Mouse (Mus musculus): Measurements from ENCODE around the gene Med27. TPM values are rescaled to one million over a fixed set of nuclear protein-coding genes. Genes with fewer than 3 reads are reported as not detected.

The Med27 gene
- polyA plus RNA-seq, 1 experiment: 44.0 TPM

DNA sequence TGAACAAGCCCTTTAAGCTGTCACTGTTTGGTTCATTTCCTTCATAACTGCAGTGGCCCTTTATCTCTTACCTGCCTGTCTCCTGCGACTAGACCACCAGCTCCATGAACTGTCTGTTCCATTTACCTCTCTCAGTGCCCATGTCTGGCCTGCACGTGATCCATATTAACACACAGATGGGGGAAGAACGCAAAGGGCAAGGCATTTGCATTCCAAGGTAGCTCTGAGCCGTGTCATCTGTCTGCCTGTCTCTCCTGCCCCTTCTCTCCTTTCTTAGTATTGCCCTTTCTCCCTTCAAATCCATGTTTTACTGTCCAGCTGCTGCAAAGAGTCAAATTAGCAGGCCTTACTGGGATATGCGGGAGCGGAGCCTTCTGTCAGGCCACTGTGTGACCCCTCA, 145.0 kb downstream of the Med27 start:
- no peak overlapping the region for H3K4me3 ChIP-seq
- no peaks in the 10 kb centered on the region for H3K27me3 ChIP-seq (ENCODE audit: control insufficient read depth, insufficient read depth, insufficient read length)
- no peaks in the 10 kb centered on the region for H3K36me3 ChIP-seq (ENCODE audit: control insufficient read depth, insufficient read depth)
- TF ChIP-seq TCF3 (IDR thresholded peaks at IDR 0.05; ENCODE audit: insufficient read length, low read depth): no peak
- no peak for TF ChIP-seq SRF (IDR thresholded peaks at IDR 0.05; ENCODE audit: control insufficient read depth, insufficient read length, low read depth)
- TF ChIP-seq E2F4 (IDR thresholded peaks at IDR 0.05; ENCODE audit: insufficient read depth): no peak
- TF ChIP-seq MYOG (IDR thresholded peaks at IDR 0.05; ENCODE audit: control insufficient read depth in 1 of 3, insufficient read depth in 1 of 3, insufficient read length in 2 of 3, low read depth in 2 of 3): no peak
- no peak for TF ChIP-seq POLR2A (IDR thresholded peaks at IDR 0.05; ENCODE audit: insufficient read length, low read depth)
- no peak for TF ChIP-seq MYOD1 (IDR thresholded peaks at IDR 0.05; ENCODE audit: control insufficient read depth in 1 of 3, insufficient read length in 2 of 3, low read depth in 2 of 3)
- no peak for TF ChIP-seq USF1 (IDR thresholded peaks at IDR 0.05; ENCODE audit: low read depth)
- TF ChIP-seq CEBPB (IDR thresholded peaks at IDR 0.05; ENCODE audit: insufficient read depth, poor library complexity, severe bottlenecking): no peak
- TF ChIP-seq TCF12 (IDR thresholded peaks at IDR 0.05; ENCODE audit: insufficient read depth, poor library complexity, severe bottlenecking): no peak
- no peak for TF ChIP-seq REST (IDR thresholded peaks at IDR 0.05; ENCODE audit: insufficient read depth, insufficient read length)
- no peak for TF ChIP-seq MAX (IDR thresholded peaks at IDR 0.05; ENCODE audit: low read depth)
- TF ChIP-seq POLR2AphosphoS2 (IDR thresholded peaks at IDR 0.05; ENCODE audit: insufficient read length, low read depth): no peak
- H3K79me2 ChIP-seq (ENCODE audit: control insufficient read depth, insufficient read depth): no peaks in the 10 kb centered on the region
- H3K4me2 ChIP-seq (ENCODE audit: low read depth): no peak overlapping the region
- H3ac ChIP-seq (ENCODE audit: control insufficient read depth, insufficient read length): no peak overlapping the region

DNA sequence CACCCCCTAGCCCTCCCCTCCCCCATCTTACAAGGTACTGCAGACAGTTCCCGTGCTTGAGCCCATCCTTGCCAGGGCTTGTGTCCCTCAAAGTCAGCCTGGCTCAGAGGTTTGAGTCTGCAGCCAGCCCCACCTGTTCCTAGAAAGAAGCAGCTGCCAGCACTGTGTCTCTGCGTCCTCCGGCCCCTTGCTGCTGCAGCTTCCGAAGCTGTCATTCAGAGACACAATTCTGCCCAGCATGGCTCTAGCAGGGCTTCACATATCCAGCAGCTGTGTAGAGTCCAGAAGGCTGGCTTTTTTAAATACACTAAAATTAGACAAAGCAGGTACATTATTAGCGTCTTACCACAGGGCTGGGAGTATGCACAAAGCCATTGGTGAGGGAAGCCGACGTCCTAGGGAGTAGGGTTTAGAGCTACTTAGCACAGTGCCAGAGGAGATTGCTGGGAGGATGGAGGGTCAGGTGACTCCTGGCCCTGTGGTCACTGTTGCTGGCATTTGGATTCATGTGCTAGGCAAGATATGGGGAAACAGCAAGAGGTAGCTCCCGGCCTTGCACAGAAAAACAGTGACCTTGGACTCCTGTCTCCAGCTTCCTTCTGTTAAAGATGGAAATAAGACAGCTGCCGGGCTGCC, 146.9 kb downstream of the Med27 start:
- Histone ChIP-seq H3K36me3 (ENCODE audit: control insufficient read depth, insufficient read depth) (no peaks in the 10 kb centered on the region), H3K79me2 (ENCODE audit: control insufficient read depth, insufficient read depth) (no peaks in the 10 kb centered on the region), H3ac (ENCODE audit: control insufficient read depth, insufficient read length) (no peak overlapping the region), H3K27me3 (ENCODE audit: control insufficient read depth, insufficient read depth, insufficient read length) (no peaks in the 10 kb centered on the region), H3K4me3 (no peak overlapping the region), H3K4me2 (ENCODE audit: low read depth) (no peak overlapping the region)
- no peak for TF ChIP-seq CEBPB (IDR thresholded peaks at IDR 0.05; ENCODE audit: insufficient read depth, poor library complexity, severe bottlenecking)
- TF ChIP-seq MYOG (IDR thresholded peaks at IDR 0.05; ENCODE audit: control insufficient read depth in 1 of 3, insufficient read depth in 1 of 3, insufficient read length in 2 of 3, low read depth in 2 of 3): peak; percentile 70 to 93 (median 73)
- peak; percentile 66 for TF ChIP-seq TCF12 (IDR thresholded peaks at IDR 0.05; ENCODE audit: insufficient read depth, poor library complexity, severe bottlenecking)
- TF ChIP-seq MYOD1 (IDR thresholded peaks at IDR 0.05; ENCODE audit: control insufficient read depth in 1 of 3, insufficient read length in 2 of 3, low read depth in 2 of 3): peak; percentile 47 to 85 (median 81)
- peak; percentile 41 for TF ChIP-seq TCF3 (IDR thresholded peaks at IDR 0.05; ENCODE audit: insufficient read length, low read depth)
- TF ChIP-seq MAX (IDR thresholded peaks at IDR 0.05; ENCODE audit: low read depth): no peak

DNA sequence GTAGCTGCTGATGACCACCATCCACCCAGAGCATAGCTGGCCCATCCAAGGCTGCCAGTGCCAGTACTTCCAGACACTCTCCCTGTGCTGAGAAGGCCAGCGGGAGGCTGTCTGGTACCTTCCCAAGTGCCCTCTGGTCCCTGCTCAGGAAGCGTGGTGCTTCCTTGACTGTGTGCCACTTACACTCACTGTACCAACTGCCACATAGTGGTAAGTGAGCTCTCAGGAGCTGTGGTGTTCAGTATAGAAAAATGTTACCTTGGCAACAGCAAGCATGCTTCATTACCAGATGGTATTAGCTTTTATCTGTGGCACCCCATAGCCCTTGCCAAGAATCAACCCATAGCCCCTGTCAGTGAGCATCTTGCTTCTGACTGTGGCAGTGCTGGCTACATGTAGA, 148.7 kb downstream of the Med27 start:
- no peaks in the 10 kb centered on the region for H3K36me3 ChIP-seq (ENCODE audit: control insufficient read depth, insufficient read depth)

DNA sequence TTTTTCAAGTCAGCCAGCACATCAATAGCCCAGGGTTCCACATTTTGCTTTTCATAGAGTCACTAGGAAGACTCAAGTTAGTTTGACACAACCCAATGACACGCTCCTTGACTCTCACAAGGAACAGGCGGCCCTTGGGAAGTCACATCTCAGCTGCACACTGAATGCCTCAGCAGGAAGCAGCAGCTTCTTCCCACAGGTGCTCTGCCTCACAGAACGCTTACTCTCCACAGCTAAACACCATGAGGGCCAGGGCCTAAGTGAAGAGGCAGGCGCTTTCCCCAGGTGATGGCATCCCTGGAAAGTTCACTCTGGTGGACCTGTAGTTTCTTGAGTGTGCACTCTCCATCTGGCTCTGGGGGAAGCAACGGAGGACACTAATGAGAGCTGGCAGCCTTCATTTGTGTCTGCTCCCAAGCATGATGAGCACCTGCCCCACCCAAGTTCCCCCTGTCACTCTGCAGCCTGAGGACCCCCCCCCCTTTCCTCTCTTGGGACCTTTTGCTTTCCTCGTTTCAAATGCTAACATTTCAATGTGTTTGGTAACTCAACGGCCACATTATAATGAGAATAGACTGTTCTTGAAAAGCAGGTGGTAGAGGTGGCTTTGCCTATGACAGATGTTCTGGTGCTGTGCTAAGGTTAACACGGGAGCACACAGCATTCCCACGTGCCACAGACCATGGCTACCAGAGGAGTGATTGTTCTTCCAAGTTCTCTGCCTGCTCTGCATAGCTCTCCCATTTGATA, 154.2 kb downstream of the Med27 start:
- H3ac ChIP-seq (ENCODE audit: control insufficient read depth, insufficient read length): no peak overlapping the region
- no peaks in the 10 kb centered on the region for H3K36me3 ChIP-seq (ENCODE audit: control insufficient read depth, insufficient read depth)
- H3K4me3 ChIP-seq: no peak overlapping the region
- H3K79me2 ChIP-seq (ENCODE audit: control insufficient read depth, insufficient read depth): no peaks in the 10 kb centered on the region
- no peaks in the 10 kb centered on the region for H3K27me3 ChIP-seq (ENCODE audit: control insufficient read depth, insufficient read depth, insufficient read length)
- no peak overlapping the region for H3K4me2 ChIP-seq (ENCODE audit: low read depth)
- TF ChIP-seq REST (IDR thresholded peaks at IDR 0.05; ENCODE audit: insufficient read depth, insufficient read length): no peak
- no peak for TF ChIP-seq POLR2AphosphoS2 (IDR thresholded peaks at IDR 0.05; ENCODE audit: insufficient read length, low read depth)
- no peak for TF ChIP-seq SRF (IDR thresholded peaks at IDR 0.05; ENCODE audit: control insufficient read depth, insufficient read length, low read depth)
- TF ChIP-seq USF1 (IDR thresholded peaks at IDR 0.05; ENCODE audit: low read depth): no peak
- no peak for TF ChIP-seq CEBPB (IDR thresholded peaks at IDR 0.05; ENCODE audit: insufficient read depth, poor library complexity, severe bottlenecking)
- no peak for TF ChIP-seq TCF3 (IDR thresholded peaks at IDR 0.05; ENCODE audit: insufficient read length, low read depth)
- no peak for TF ChIP-seq MYOD1 (IDR thresholded peaks at IDR 0.05; ENCODE audit: control insufficient read depth in 1 of 3, insufficient read length in 2 of 3, low read depth in 2 of 3)
- no peak for TF ChIP-seq POLR2A (IDR thresholded peaks at IDR 0.05; ENCODE audit: insufficient read length, low read depth)
- TF ChIP-seq MYOG (IDR thresholded peaks at IDR 0.05; ENCODE audit: control insufficient read depth in 1 of 3, insufficient read depth in 1 of 3, insufficient read length in 2 of 3, low read depth in 2 of 3): no peak
- no peak for TF ChIP-seq MAX (IDR thresholded peaks at IDR 0.05; ENCODE audit: low read depth)
- no peak for TF ChIP-seq TCF12 (IDR thresholded peaks at IDR 0.05; ENCODE audit: insufficient read depth, poor library complexity, severe bottlenecking)
- no peak for TF ChIP-seq E2F4 (IDR thresholded peaks at IDR 0.05; ENCODE audit: insufficient read depth)

More for the DNA sequence above, 148.7 kb downstream of the Med27 start:
- Histone ChIP-seq H3K4me2 (ENCODE audit: low read depth) (no peak overlapping the region), H3K27me3 (ENCODE audit: control insufficient read depth, insufficient read depth, insufficient read length) (no peaks in the 10 kb centered on the region), H3K4me3 (no peak overlapping the region), H3ac (ENCODE audit: control insufficient read depth, insufficient read length) (no peak overlapping the region), H3K79me2 (ENCODE audit: control insufficient read depth, insufficient read depth) (no peaks in the 10 kb centered on the region)
- TF ChIP-seq MYOD1 (IDR thresholded peaks at IDR 0.05; ENCODE audit: control insufficient read depth in 1 of 3, insufficient read length in 2 of 3, low read depth in 2 of 3) (no peak), USF1 (IDR thresholded peaks at IDR 0.05; ENCODE audit: low read depth) (no peak), POLR2AphosphoS2 (IDR thresholded peaks at IDR 0.05; ENCODE audit: insufficient read length, low read depth) (no peak), REST (IDR thresholded peaks at IDR 0.05; ENCODE audit: insufficient read depth, insufficient read length) (no peak), CEBPB (IDR thresholded peaks at IDR 0.05; ENCODE audit: insufficient read depth, poor library complexity, severe bottlenecking) (no peak)

All from myocyte (in vitro differentiated cells).